Mouse (Mus musculus) lung, adult 2 months (tissue): ENCODE results near the gene Arhgap1.

Source experiments
- CTCF ChIP-seq: fragments of 200-500 bp; IDR thresholded peaks from 2 replicates; pipeline ENCODE4 v1.5.1; 2011; ENCODE audit warnings: mild to moderate bottlenecking, low read length, control low read depth; ENCODE audit not compliant: insufficient read depth
- POLR2A ChIP-seq: fragments of 200-500 bp; IDR thresholded peaks from 2 replicates; pipeline ENCODE4 v1.6.1; 2011; ENCODE audit warnings: low read depth, mild to moderate bottlenecking, control low read depth, low read length, borderline replicate concordance; ENCODE audit errors: extremely low read depth

DNA sequence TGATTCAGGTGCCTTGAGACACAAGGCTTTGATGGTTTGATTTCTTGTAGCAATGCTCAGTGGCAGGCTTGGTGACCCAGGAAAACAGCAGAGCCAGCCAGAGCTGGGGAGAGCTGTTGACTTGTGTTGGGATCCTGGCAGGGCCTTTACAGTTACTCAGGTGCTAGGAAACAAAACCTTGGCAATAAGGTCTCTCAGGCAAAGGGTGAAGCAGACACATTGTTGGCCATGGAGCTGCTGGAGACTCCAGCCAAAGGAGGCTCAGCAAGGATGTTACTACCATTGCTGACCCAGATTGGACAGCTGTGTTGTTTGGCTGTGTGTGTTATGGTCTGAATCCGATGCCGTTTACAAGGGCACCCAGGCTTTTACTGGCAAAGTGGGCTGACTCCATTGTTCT lies 23.9 kb downstream of the Arhgap1 start:
- no peak for TF ChIP-seq CTCF
- no peak for TF ChIP-seq POLR2A
